Comparison of ENCODE assay signal across 8 mouse cellular contexts in the genomic region with DNA sequence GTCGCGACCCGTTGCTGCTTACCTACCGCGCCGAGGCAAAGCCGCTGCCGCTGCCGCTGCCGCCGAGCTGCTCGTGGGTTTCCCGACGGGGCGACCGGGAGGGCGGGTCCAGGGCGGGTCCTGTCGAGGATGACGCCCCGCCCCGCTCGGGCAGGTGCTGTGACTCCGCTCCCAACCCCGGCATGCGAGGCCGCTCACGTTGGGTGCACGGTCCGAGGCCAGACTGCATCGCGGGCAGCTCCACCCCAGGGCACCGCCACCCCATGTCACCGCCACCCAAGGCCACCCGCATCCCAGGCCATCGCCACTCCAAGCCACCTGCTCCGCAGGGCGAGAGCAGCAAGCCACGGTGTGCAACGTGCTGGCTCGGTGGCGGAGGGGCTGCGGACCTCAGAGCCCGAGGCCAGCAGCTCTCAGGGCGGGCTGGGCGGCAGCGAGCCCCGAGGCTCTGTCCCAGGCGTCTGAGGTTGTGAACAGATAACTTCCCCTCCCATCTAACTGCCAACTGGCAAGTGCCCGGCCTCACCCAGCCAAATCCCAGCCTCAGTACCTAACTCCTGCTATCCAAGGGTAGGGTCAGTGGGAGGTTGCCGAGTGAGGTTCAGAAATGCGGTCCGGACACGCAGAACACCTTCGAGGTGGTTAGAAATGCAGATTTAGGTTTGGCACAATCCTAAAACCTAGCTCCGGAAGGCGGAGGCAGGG. TPM values are rescaled to one million over a fixed set of nuclear protein-coding genes. Genes with fewer than 3 reads are reported as not detected.
A peak's percentile ranks its signal among the peaks of the same experiment; 100 is the strongest.
DNase-seq lines count a peak whose midpoint lies in the region; ATAC-seq and TF ChIP-seq lines count a peak whose summit lies in the region.

Galnt6 (minus strand) TSS at position 96 of the 705 bp plus-strand sequence.

- no peaks in the 10 kb centered on the region for H3K36me3 ChIP-seq in hindbrain, embryonic 12.5 days
- H3K36me3 ChIP-seq in neural tube, embryonic 13.5 days: no peaks in the 10 kb centered on the region

- H3K4me3 ChIP-seq in left cerebral cortex, adult 2 months: peak within 1 kb of the TSS; percentile 26
- peak within 1 kb of the TSS; percentile 36; the same call in 1 of the 2 replicates for H3K4me3 ChIP-seq in brown adipose tissue, adult 24 weeks (ENCODE audit: insufficient read depth, low read depth, low read length)
- peak within 1 kb of the TSS; percentile 38 for H3K4me3 ChIP-seq in hindbrain, embryonic 12.5 days
- peak within 1 kb of the TSS; percentile 56 for H3K4me3 ChIP-seq in lung, adult 2 months (replicated peaks; ENCODE audit: extremely low read depth, low read depth, low read length)
- peak within 1 kb of the TSS; percentile 36 for H3K4me3 ChIP-seq in neural tube, embryonic 13.5 days

- no peak for TF ChIP-seq POLR2A in lung, adult 2 months (IDR thresholded peaks at IDR 0.05; ENCODE audit: borderline replicate concordance, extremely low read depth, low read depth, low read length)

- H3K9me3 ChIP-seq in hindbrain, embryonic 12.5 days (replicated peaks): no peaks in the 10 kb centered on the region
- no peaks in the 10 kb centered on the region for H3K9me3 ChIP-seq in neural tube, embryonic 13.5 days

- no peak for TF ChIP-seq CTCF in left cerebral cortex, adult 2 months (IDR thresholded peaks at IDR 0.05)
- TF ChIP-seq CTCF in lung, adult 2 months (IDR thresholded peaks at IDR 0.05; ENCODE audit: insufficient read depth, low read length): no peak

- H3K4me1 ChIP-seq in brown adipose tissue, adult 24 weeks (ENCODE audit: control insufficient read depth, insufficient read depth, insufficient read length, low read length): no peaks in the 10 kb centered on the region
- peaks cover 17% of the 10 kb centered on the region for H3K4me1 ChIP-seq in hindbrain, embryonic 12.5 days
- peaks cover 3% of the 10 kb centered on the region; the same call in 1 of the 2 replicates for H3K4me1 ChIP-seq in lung, adult 2 months (ENCODE audit: control insufficient read depth, insufficient read depth, low read length)
- peaks cover 11% of the 10 kb centered on the region for H3K4me1 ChIP-seq in neural tube, embryonic 13.5 days (replicated peaks)

- ATAC-seq in hindbrain, embryonic 12.5 days (ENCODE audit: low FRiP score): no peak; the same call in 1 of the 2 replicates
- ATAC-seq in neural tube, embryonic 13.5 days (ENCODE audit: low read depth): no peak

- no peak within 1 kb of the TSS; the same call in 1 of the 2 replicates for H3K27ac ChIP-seq in left cerebral cortex, adult 2 months
- H3K27ac ChIP-seq in brown adipose tissue, adult 24 weeks (replicated peaks; ENCODE audit: low read depth, low read length): no peak within 1 kb of the TSS
- H3K27ac ChIP-seq in hindbrain, embryonic 12.5 days: no peak within 1 kb of the TSS
- H3K27ac ChIP-seq in neural tube, embryonic 13.5 days (replicated peaks): no peak within 1 kb of the TSS

- no peak for DNase-seq in left cerebral cortex, adult 2 months (ENCODE audit: extremely low spot score in 1 of 2, low spot score in 2 of 2)
- no peak for DNase-seq in left cerebral cortex, adult 18-20 months (ENCODE audit: low spot score in 2 of 2)
- DNase-seq in lung, adult 2 months: no peak
- peak; percentile 86 for DNase-seq in thymus, postnatal 4 days
- no peak for DNase-seq in right cerebral cortex, adult 18-20 months

- peak within 1 kb of the TSS; percentile 35 for H3K9ac ChIP-seq in hindbrain, embryonic 12.5 days
- peak within 1 kb of the TSS; percentile 50 for H3K9ac ChIP-seq in neural tube, embryonic 13.5 days

- intact Hi-C loops in left cerebral cortex, adult 2 months (cut with DNase I): no loop called here

- peaks cover 60% of the 10 kb centered on the region for H3K27me3 ChIP-seq in hindbrain, embryonic 12.5 days
- peaks cover 58% of the 10 kb centered on the region for H3K27me3 ChIP-seq in neural tube, embryonic 13.5 days

- WGBS in hindbrain, embryonic 12.5 days: 5% methylated on average over 57 of the region's 57 CpGs
- 7% methylated on average over 57 of the region's 57 CpGs for WGBS in lung, adult 2 months
- WGBS in neural tube, embryonic 13.5 days: 5% methylated on average over 45 of the region's 57 CpGs

- peak within 1 kb of the TSS; percentile 58 for H3K4me2 ChIP-seq in hindbrain, embryonic 12.5 days (replicated peaks)
- H3K4me2 ChIP-seq in neural tube, embryonic 13.5 days: peak within 1 kb of the TSS; percentile 60

RNA-seq across cellular contexts. Expression of gene Galnt6, which starts in this region (rescaled TPM):
- total RNA-seq in left cerebral cortex, adult 2 months (2021): 1 to 10 TPM; 4.8 to 4.9 TPM
- 1 to 10 TPM; 5.7 to 6.7 TPM for total RNA-seq in left cerebral cortex, adult 18-20 months (2021)
- not detected in 2 replicates for polyA plus RNA-seq in brown adipose tissue, adult 24 weeks (2012; ENCODE audit: insufficient read depth, insufficient read length, missing spikeins)
- polyA plus RNA-seq in hindbrain, embryonic 12.5 days (2016; fragmentation: Nextera tagmentation; extraction: Ambion mirVana): 0.26 and 0.34 TPM in 2 replicates
- polyA plus RNA-seq in lung, adult 2 months (2012; rRNA removed): 3.8 and 4.0 TPM in 2 replicates
- 0.28 and 0.38 TPM in 2 replicates for polyA plus RNA-seq in neural tube, embryonic 13.5 days (2015; fragmentation: Nextera tagmentation; extraction: Ambion mirVana)
